Mouse (Mus musculus) cerebellum, postnatal 10 days (tissue): ENCODE measurements around the gene Carmil2.
A peak's percentile ranks its signal among the peaks of the same experiment; 100 is the strongest.

Experiments
- DNase-seq, 2 experiments: peaks; one replicate each; pipeline ENCODE4 v3.0.0; 2021; ENCODE audit warnings: mixed read lengths in 2 of 2

The Carmil2 gene

GRCm38 (mm10) chr8:105685796-105686308, at the start of gene Carmil2:
Carmil2 (plus strand) TSS chr8:105686274.
- peak; percentile 71 to 75 for DNase-seq

- DNase-seq, result peak; percentile 76 to 78
Observed at GRCm38 (mm10) chr8:105636963-105637510, 49.0 kb upstream of the Carmil2 start, which contains the start of gene Agrp. Agrp (minus strand) TSS chr8:105637393.

GRCm38 (mm10) chr8:105637601-105638041, 48.5 kb upstream of the Carmil2 start:
- DNase-seq, result peak in 1 of 2 experiments; percentile 12

- no peak for DNase-seq
Observed at GRCm38 (mm10) chr8:105638510-105638909, 47.6 kb upstream of the Carmil2 start.

- no peak for DNase-seq
Observed at GRCm38 (mm10) chr8:105639835-105640234, 46.2 kb upstream of the Carmil2 start.

- peak in 1 of 2 experiments; percentile 30 for DNase-seq
Observed at GRCm38 (mm10) chr8:105640511-105640910, 45.6 kb upstream of the Carmil2 start.

- DNase-seq, result no peak
Observed at GRCm38 (mm10) chr8:105645205-105645604, 40.9 kb upstream of the Carmil2 start.

- DNase-seq, result no peak
Observed at GRCm38 (mm10) chr8:105648929-105649328, 37.1 kb upstream of the Carmil2 start.

- no peak for DNase-seq
Observed at GRCm38 (mm10) chr8:105657641-105658040, 28.4 kb upstream of the Carmil2 start.

- peak; percentile 31 to 56 for DNase-seq
Observed at GRCm38 (mm10) chr8:105661167-105661566, 24.9 kb upstream of the Carmil2 start.

- no peak for DNase-seq
Observed at GRCm38 (mm10) chr8:105677891-105678290, 8.2 kb upstream of the Carmil2 start.

- no peak for DNase-seq
Observed at GRCm38 (mm10) chr8:105685325-105685724, 749 bp upstream of the Carmil2 start.

- no peak for DNase-seq
Observed at GRCm38 (mm10) chr8:105686551-105686950, 477 bp downstream of the Carmil2 start.

GRCm38 (mm10) chr8:105687512-105687911, 1.4 kb downstream of the Carmil2 start:
- DNase-seq, result no peak

- DNase-seq, result no peak
Observed at GRCm38 (mm10) chr8:105688242-105688752, 2.2 kb downstream of the Carmil2 start.

GRCm38 (mm10) chr8:105689256-105689982, 3.3 kb downstream of the Carmil2 start:
- no peak for DNase-seq

- DNase-seq, result no peak
Observed at GRCm38 (mm10) chr8:105689983-105690360, 3.9 kb downstream of the Carmil2 start.

- DNase-seq, result no peak
Observed at GRCm38 (mm10) chr8:105690978-105691377, 4.9 kb downstream of the Carmil2 start.

GRCm38 (mm10) chr8:105692449-105693182, 6.5 kb downstream of the Carmil2 start:
- DNase-seq, result no peak

- peak; percentile 95 to 96 for DNase-seq
Observed at GRCm38 (mm10) chr8:105693648-105694047, 7.6 kb downstream of the Carmil2 start.

- DNase-seq, result peak; percentile 92 to 93
Observed at GRCm38 (mm10) chr8:105694051-105694799, 8.2 kb downstream of the Carmil2 start.

GRCm38 (mm10) chr8:105695080-105695780, 9.2 kb downstream of the Carmil2 start:
- DNase-seq, result peak; percentile 49 to 54
